Mouse (Mus musculus) thymus, adult 2 months (tissue): ENCODE measurements around the gene Oxld1. TPM values are rescaled to one million over a fixed set of nuclear protein-coding genes. Genes with fewer than 3 reads are reported as not detected.
A peak's percentile ranks its signal among the peaks of the same experiment; 100 is the strongest.

ENCODE experiments used
- DNase-seq: peaks from one replicate; pipeline ENCODE4 v3.0.0; 2021
- H3K27ac ChIP-seq: fragments of 200-500 bp; 2 replicates; pipeline ENCODE4 v1.5.1; 2012; ENCODE audit warnings: low read length, control low read depth; ENCODE audit not compliant: control insufficient read depth, insufficient read depth
- H3K27me3 ChIP-seq: fragments of 200-500 bp; 2 replicates; pipeline ENCODE4 v1.6.1; 2012; ENCODE audit warnings: mild to moderate bottlenecking, low read length, moderate library complexity, mixed read lengths; ENCODE audit not compliant: control insufficient read depth, insufficient read depth
- H3K36me3 ChIP-seq: fragments of 200-500 bp; 2 replicates; pipeline ENCODE4 v1.6.1; 2012; ENCODE audit warnings: mild to moderate bottlenecking, low read length, moderate library complexity; ENCODE audit not compliant: control insufficient read depth, insufficient read depth
- H3K4me1 ChIP-seq: fragments of 200-500 bp; replicated peaks from 2 replicates; pipeline ENCODE4 v1.6.1; 2012; ENCODE audit warnings: low read length; ENCODE audit not compliant: control insufficient read depth, insufficient read depth
- H3K4me3 ChIP-seq: fragments of 200-500 bp; 2 replicates; pipeline ENCODE4 v1.5.1; 2012; ENCODE audit warnings: mild to moderate bottlenecking, low read length, control low read depth, moderate library complexity; ENCODE audit not compliant: control insufficient read depth, insufficient read depth
- CTCF ChIP-seq: fragments of 200-500 bp; IDR thresholded peaks from 2 replicates; pipeline ENCODE4 v1.5.1; 2012; ENCODE audit warnings: mild to moderate bottlenecking, control low read depth, low read length, moderate library complexity, borderline replicate concordance; ENCODE audit not compliant: control insufficient read depth, poor library complexity, insufficient read depth; ENCODE audit errors: extremely low read depth
- POLR2A ChIP-seq: fragments of 200-500 bp; IDR thresholded peaks from 2 replicates; pipeline ENCODE4 v1.6.1; 2012; ENCODE audit warnings: mild to moderate bottlenecking, low read length, control low read depth, moderate library complexity; ENCODE audit not compliant: control insufficient read depth, poor library complexity, insufficient read depth; ENCODE audit errors: extremely low read depth
- WGBS: fragments of 180-500 bp; shearing (Covaris S2); methylation state at CpG from one replicate; pipeline ENCODE4 v1.1.7; 2018; 5-methylcytosine and 5-hydroxymethylcytosine counted together
- polyA plus RNA-seq: library from polyadenylated mRNA; depleted of rRNA; stranded (reverse); fragments of >200 nt; gene quantifications from 2 replicates; pipeline ENCODE4 v1.2.3, GENCODE M21; 2012; rRNA removed

Gene Oxld1
- polyA plus RNA-seq, result 15.5 and 17.3 TPM in 2 replicates

DNA sequence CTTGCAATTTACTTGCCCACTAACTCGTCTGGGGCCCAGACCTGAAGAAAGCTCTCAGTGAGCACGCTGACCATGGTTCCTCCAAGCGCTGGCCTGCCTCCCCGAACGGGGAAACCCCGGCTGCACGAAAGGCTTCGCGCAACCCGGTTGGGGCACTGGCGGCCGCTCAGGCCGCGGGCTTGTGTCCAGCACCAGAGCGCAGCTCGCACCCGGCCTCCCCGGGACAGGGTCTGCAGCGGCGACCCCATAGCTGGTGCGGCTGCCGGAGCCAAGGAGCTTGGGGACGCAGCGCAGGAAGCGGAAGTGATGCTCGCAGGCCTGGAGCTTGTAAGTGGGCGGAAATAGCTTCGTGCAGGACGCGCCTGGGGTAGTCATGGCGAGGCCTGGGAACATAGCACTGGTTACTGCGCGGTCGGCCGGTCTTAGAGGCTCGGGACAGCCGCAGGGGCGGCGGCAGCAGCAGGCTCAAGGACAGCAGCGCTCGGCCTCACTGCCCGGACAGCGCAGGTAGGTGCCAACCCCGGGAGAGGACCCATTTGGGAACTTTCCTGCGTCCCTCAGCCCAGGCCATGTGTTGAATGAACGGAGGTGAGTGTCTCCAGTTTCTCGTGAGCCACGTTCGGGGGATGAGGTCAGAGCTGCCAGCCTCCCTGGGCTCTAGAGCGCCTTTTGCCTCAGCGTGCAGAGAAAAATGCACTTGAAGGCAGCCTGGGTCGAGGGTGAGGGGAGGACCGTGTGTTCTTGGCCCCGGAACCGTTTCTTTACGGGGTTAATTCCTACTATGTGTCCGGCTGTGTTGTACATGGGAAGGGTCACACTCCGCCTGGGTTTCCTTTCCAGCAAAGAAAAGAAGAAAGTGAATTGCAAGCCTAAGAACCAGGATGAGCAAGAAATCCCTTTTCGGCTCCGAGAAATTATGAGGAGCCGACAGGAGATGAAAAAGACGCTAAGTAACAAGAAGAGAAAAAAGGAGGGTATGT is at the start of gene Oxld1, which contains the start of gene Ccdc137:
Gene Oxld1 (minus strand): TSS at position 297 of the 980 bp plus-strand sequence.
Gene Ccdc137 (plus strand): TSS at position 344 of the 980 bp plus-strand sequence.
- no peak for TF ChIP-seq CTCF
- TF ChIP-seq POLR2A, result peak; percentile 82
- WGBS, result 3% methylated on average over 62 of the region's 62 CpGs
- peak; percentile 75 for DNase-seq
- no peak within 1 kb of the TSS for H3K27ac ChIP-seq
- H3K27me3 ChIP-seq, result no peaks in the 10 kb centered on the region
- no peaks in the 10 kb centered on the region for H3K36me3 ChIP-seq
- H3K4me3 ChIP-seq, result peak within 1 kb of the TSS; percentile 74
- H3K4me1 ChIP-seq, result peaks cover 18% of the 10 kb centered on the region

DNA sequence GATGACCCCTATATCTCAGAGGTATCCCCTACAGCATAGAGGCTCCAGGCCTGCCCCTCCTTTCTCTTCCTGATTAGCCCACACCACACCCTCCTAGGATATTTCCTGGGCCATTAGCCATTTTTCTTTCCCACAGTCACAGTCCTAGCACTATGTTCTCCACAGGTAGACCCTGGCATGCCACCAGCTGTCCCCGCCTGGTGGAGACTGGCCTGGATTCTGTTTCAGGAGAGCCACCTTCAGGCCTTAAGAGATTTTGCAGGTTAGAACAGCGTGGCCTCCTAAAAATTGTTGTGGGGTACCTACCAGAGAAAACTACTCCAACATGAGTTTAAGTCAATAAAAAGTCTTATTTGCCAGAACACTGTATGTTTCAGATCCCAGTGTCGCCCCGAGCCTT is 49.0 kb upstream of the Oxld1 start:
- Histone ChIP-seq H3K27me3 (no peaks in the 10 kb centered on the region), H3K27ac (no peak overlapping the region), H3K4me3 (no peak overlapping the region), H3K36me3 (no peaks in the 10 kb centered on the region), H3K4me1 (peaks cover 20% of the 10 kb centered on the region)
- TF ChIP-seq POLR2A (no peak), CTCF (peak; percentile 61; the same call in 1 of the 2 replicates)
- DNase-seq, result no peak
- 60% methylated on average over 4 of the region's 4 CpGs for WGBS

DNA sequence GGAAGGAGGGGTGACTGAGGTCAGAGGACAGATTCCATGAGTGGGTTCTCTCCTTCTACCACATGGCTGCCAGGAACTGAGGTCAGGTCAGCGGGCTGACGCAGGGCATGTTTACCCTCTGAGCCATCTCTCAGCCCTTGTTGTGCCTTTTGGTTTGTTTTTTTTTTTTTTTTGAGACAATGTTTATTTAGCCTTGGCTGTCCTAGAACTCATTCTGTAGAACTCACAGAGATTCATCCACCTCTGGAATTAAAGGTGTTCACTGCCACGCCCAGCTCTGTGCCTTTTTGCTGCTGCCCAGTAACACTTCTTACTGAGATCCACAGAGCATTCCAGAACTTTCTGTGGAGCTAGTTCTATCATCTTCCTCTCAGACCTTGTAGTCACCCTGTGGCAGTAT is 47.8 kb upstream of the Oxld1 start:
- WGBS, result 97% methylated on average over 3 of the region's 3 CpGs
- Histone ChIP-seq H3K27ac (no peak overlapping the region), H3K36me3 (no peaks in the 10 kb centered on the region), H3K4me3 (no peak overlapping the region), H3K27me3 (no peaks in the 10 kb centered on the region), H3K4me1 (peaks cover 11% of the 10 kb centered on the region)
- no peak for DNase-seq
- TF ChIP-seq POLR2A, result no peak
- no peak for TF ChIP-seq CTCF

DNA sequence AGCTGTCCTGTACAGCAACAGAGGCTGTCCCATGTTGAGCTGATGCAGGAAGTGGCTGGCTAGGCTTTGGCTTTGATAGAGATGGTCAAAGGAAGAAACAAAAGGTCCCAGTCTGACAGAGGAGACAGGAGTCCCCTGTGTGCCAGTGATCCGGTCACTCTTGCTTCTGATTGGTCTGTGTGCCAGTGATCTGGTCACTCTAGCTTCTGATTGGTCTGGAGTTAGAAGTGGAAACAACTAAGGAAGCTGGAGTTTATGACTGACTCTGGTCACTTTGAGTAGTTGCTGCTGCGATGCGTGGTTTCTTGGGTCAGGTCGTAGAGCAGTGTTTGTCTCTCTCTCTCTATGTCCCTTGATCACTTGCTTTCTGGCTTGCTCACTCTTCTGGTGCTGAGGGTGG is 43.8 kb upstream of the Oxld1 start:
- TF ChIP-seq CTCF (no peak), POLR2A (no peak)
- DNase-seq, result no peak
- 74% methylated on average over 4 of the region's 4 CpGs for whole genome bisulfite sequencing
- Histone ChIP-seq H3K4me3 (no peak overlapping the region), H3K4me1 (no peaks in the 10 kb centered on the region), H3K36me3 (no peaks in the 10 kb centered on the region), H3K27ac (no peak overlapping the region), H3K27me3 (no peaks in the 10 kb centered on the region)

DNA sequence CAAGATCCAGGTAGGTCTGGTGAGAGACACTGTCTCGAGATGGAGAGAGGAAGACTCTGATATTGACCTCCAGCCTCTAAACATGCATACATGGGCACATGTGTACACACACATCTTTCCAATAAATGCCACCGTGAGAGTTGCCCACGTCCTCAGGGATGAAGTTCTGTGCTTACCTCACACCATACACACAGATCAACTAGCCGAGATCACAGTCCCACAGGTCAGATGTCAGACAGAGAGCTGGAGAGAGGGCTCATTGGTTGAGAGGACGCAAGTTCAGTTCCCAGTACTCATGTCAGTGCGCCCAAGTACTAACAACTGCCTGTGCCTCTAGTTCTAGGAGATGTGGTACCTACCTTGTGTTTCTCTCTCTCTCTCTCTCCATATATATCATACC is 43.1 kb upstream of the Oxld1 start:
- Histone ChIP-seq H3K27ac (no peak overlapping the region), H3K4me3 (no peak overlapping the region)
- TF ChIP-seq POLR2A (no peak), CTCF (no peak)

DNA sequence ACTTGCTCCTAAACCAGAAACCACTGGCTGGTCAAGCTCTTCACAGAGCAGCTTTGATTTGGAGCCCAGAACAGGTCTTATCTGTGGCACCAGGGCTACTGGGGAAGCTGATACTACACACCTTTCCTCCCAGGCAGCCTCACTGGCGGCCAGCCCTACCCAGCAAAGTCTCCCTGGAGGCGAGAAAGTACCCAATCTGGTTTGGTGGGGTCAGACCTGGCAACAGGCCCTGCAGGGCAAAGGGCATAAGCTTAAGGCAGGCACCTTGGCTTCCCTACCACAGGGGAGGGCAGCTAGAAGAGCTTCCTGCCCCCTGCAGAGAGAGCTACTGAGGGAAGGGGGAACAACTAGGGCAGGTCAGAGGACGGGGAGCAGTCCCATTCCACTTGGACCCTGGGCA is 42.5 kb upstream of the Oxld1 start:
- Histone ChIP-seq H3K4me1 (no peaks in the 10 kb centered on the region), H3K4me3 (no peak overlapping the region), H3K36me3 (no peaks in the 10 kb centered on the region), H3K27ac (no peak overlapping the region), H3K27me3 (no peaks in the 10 kb centered on the region)
- 33% methylated on average over 3 of the region's 3 CpGs for WGBS
- DNase-seq, result no peak
- no peak for TF ChIP-seq POLR2A
- no peak for TF ChIP-seq CTCF

More for the DNA sequence above, 43.1 kb upstream of the Oxld1 start:
- Histone ChIP-seq H3K27me3 (no peaks in the 10 kb centered on the region), H3K36me3 (no peaks in the 10 kb centered on the region), H3K4me1 (no peaks in the 10 kb centered on the region)
- no peak for DNase-seq
- WGBS, result 65% methylated on average over 6 of the region's 6 CpGs

DNA sequence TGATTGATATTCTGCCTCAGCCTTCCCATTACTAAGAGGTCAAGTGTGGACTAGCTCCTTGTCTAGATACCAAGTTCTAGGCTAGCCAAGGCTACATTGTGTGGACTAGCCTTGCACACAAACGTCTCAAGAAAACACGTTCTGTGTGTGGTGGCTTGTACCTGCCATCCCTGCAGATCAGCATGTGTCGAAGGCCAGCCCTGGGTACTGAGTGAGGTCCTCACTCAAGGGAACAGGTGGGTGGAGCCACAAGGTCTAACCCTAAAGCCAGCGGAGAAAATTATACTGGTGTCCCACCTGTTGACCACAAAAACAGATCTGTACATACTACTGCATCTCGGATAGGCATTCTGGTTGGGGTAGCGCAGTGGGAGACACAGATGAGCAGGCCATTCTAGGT is 42.0 kb upstream of the Oxld1 start:
- Histone ChIP-seq H3K36me3 (no peaks in the 10 kb centered on the region), H3K27me3 (no peaks in the 10 kb centered on the region), H3K27ac (no peak overlapping the region), H3K4me3 (no peak overlapping the region), H3K4me1 (no peaks in the 10 kb centered on the region)
- 89% methylated on average over 6 of the region's 6 CpGs for WGBS
- DNase-seq, result no peak
- TF ChIP-seq CTCF (no peak), POLR2A (no peak)
